Mouse (Mus musculus) lung, adult 10 weeks (tissue): ENCODE results near the gene Tnfaip8l1. TPM values are rescaled to one million over a fixed set of nuclear protein-coding genes. Genes with fewer than 3 reads are reported as not detected.

Source experiments
- polyA plus RNA-seq: library from polyadenylated mRNA; stranded (reverse); fragments of 350-450 nt; fragmentation: Illumina TruSeq; extraction: RNeasy Lipid Tissue Mini Kit (QIAGEN cat#74804); gene quantifications from one replicate; pipeline ENCODE4 v1.2.3, GENCODE M21; 2014; ENCODE audit warnings: low read depth, low replicate concordance; ENCODE audit not compliant: insufficient read depth

The Tnfaip8l1 gene
- 1.7 TPM for polyA plus RNA-seq

DNA sequence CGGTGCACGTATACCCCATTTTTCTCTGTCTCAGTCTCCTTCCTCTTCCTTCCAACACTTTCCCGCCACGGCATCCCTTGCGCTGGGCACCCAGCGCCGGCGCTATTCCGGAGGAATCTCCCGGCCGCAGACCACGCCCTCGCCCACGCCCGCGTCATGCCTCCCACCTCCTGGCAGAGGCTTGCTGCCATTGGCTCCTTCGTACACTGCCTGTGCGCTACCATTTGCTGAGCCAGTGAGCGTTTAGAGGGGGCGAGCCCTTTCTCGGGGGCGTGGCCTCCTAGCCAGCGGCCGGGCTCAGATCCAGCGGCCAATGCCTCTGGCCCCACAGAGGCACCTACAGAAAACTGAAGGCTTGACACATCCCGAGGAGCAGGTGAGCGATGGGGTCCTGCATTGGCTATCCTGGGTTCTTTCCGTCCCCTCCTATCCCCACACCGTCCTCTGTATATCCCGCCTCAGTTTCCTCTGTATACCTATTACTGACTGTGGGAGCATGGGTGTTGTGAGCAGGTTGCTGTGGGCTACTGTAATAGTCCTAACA is at the start of gene Tnfaip8l1:
Gene Tnfaip8l1 (plus strand): TSS at position 247 of the 544 bp plus-strand sequence.

DNA sequence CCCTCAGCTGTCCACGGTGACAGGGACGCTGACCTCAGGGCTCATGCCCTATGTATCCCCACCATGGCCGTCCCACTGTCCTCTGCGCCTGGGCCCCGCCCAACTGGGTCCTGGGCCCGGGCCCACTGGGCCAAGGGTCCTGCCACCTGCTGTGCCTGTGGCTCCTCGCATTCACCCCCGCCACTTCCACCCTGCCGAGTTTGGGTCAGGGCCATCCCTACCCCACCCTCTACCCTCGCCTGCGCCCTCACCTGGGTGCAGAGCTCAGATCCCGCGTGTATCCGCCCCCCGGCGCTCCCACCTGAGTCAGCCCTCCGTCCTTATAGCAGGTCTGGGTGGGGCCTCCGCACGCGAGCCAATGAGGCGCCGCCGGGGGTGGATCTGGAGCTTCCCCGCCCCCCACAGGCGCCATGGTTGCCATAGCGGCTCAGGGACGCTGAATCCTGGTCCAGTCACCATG is 45.0 kb upstream of the Tnfaip8l1 start, which contains the start of gene Plin5:
Gene Plin5 (minus strand): TSS at position 346 of the 460 bp plus-strand sequence.

DNA sequence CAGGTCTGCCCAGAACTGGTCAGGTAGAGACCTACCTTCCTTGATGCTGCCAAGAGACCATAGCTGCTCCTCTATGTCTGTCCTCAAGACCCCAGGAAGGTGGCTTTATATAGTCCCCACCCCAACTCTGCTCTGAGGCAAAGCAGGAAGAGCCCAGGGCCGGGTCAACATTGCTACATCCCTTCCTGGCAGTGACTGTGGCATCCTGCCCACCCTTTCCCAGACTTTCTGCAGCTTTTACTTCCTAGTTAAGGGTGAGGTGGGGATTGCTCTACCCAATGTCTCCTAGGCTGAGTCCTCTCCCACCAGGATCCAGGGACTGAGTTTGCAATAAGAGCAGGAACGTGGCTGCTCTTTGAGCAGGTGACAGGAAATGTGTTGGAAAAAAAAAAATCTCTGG is 40.5 kb upstream of the Tnfaip8l1 start, which contains the start of gene Lrg1:
Gene Lrg1 (minus strand): TSS at position 176 of the 400 bp plus-strand sequence.

DNA sequence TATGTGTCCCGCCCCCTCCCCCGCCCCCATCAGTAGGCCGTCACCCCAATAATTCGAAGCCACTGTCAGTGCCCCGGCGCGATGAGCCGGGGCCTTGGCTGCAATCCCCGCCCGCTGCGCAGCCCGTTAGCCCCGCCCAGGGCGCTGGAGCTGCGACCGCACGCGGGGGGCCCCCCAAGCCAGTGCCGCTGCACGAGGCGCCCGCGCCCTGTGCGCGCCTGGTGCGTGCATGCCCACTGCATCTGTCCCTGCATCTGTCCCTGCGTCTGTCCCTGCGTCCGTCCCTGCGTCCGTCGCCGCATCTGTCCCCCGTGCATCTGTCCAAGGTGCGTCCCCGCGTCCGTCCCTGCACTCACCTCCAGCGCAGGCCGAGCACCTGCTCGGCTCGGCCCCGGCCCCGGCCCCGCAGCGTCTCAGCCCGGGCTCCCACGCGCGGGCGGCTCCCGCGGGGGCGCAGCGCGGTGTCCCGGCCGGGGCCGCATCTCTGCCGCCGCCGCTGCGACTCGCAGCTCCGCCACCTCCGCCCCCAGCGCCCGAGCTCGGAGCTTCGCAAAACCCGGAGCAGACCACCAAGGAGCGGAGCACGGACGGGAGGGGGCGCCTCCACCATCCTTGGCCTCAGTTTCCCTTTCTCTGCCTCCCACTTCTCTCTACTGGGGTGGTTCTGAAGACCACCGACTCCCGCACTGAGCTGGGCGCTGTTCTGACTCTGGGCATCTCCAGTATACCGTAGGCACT is 22.2 kb upstream of the Tnfaip8l1 start, which contains the start of gene Sema6b:
Gene Sema6b (minus strand): TSS at position 486 of the 738 bp plus-strand sequence.

DNA sequence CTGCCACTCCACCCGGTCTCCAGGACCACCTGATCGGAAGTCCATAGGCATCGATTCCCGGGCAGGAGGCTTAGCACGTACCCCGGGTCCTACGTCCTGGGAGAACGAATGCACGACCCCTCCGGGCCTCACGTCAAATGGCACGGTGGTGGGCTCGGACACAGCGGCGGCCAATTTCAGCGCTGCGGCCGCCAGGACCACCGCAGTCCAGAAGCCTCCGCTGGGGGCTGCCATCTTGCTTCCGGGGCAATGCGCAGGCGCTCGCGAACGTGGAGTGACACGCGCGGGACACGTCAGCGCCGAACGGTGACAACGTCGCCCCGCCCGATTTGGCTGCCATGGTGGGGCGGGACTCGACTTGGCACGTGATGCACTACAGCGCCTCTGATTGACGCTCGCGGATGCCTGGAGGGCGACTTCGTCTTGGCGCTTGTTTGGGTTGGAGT is 21.4 kb downstream of the Tnfaip8l1 start, which contains the start of gene Mydgf:
Gene Mydgf (minus strand): TSS at position 263 of the 446 bp plus-strand sequence.

DNA sequence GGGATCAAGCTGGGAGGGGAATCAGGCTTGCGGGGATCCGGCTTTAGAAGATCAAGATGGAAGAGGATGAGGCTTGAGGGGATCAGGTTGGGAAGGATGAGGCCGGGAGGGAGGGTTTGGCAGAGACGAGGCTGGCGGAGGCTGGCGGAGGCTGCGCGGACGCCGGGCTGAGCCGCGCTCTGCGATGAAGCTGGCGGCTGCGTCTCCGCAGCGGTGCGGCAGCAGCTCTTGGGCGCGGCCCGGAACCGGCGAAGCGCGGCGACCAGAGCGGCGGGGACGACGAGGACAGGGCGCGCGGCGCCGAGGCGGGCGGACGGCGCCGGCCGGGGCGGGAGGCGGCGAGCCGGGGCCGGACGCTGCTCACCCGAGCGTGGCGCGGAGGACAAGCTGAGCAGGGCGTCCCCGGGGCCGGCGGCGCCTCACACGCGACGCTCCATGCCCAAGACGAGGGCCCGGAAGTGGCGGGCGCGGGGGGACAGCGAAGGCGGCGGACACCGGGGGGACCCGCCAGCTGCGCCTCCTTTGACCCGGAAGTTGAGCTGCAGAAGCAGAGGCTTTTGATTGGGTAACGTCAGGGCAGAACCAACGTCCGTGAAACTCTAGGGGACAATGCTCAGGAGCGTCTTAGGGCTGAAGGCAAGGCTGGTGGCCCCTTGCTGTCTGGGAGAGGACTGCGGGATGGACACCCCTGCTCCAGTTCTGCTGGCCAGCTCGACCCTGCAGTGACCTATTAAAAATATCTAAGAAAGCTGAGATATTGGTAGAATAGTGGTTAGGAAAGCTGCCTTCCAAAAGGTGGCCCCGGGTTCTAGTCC is 56.3 kb downstream of the Tnfaip8l1 start, which contains the start of gene Dpp9:
Gene Dpp9 (minus strand): TSS at position 529 of the 815 bp plus-strand sequence.

Other genes with a start within 250 kb of the Tnfaip8l1 start
- gene Zfp119b, start 213.0 kb upstream of the Tnfaip8l1 start, polyA plus RNA-seq, result 6.3 TPM
- gene Ebi3, start 209.8 kb upstream of the Tnfaip8l1 start, polyA plus RNA-seq, result 3.7 TPM
- gene Yju2, start 203.4 kb upstream of the Tnfaip8l1 start, polyA plus RNA-seq, result 11.8 TPM
- 0.27 TPM for gene Shd, start 192.0 kb upstream of the Tnfaip8l1 start, polyA plus RNA-seq
- gene Fsd1, start 176.0 kb upstream of the Tnfaip8l1 start, polyA plus RNA-seq, result not detected
- 24.8 TPM for gene Stap2, start 156.9 kb upstream of the Tnfaip8l1 start, polyA plus RNA-seq
- gene Mpnd, start 156.8 kb upstream of the Tnfaip8l1 start, polyA plus RNA-seq, result 46.4 TPM
- gene Sh3gl1, start 125.8 kb upstream of the Tnfaip8l1 start, polyA plus RNA-seq, result 29.8 TPM
- gene Chaf1a, start 122.0 kb upstream of the Tnfaip8l1 start, polyA plus RNA-seq, result 1.4 TPM
- gene Ubxn6, start 87.4 kb upstream of the Tnfaip8l1 start, polyA plus RNA-seq, result 44.7 TPM
- gene Hdgfl2, start 82.8 kb upstream of the Tnfaip8l1 start, polyA plus RNA-seq, result 35.9 TPM
- 8.1 TPM for gene Plin4, start 52.7 kb upstream of the Tnfaip8l1 start, polyA plus RNA-seq
- gene Plin5, start 44.9 kb upstream of the Tnfaip8l1 start, polyA plus RNA-seq, result 2.9 TPM
- gene Lrg1, start 40.5 kb upstream of the Tnfaip8l1 start, polyA plus RNA-seq, result 77.3 TPM
- 3.0 TPM for gene Sema6b, start 22.1 kb upstream of the Tnfaip8l1 start, polyA plus RNA-seq
- 53.7 TPM for gene Mydgf, start 21.4 kb downstream of the Tnfaip8l1 start, polyA plus RNA-seq
- gene Dpp9, start 56.4 kb downstream of the Tnfaip8l1 start, polyA plus RNA-seq, result 16.6 TPM
- gene Fem1a, start 94.3 kb downstream of the Tnfaip8l1 start, polyA plus RNA-seq, result 9.4 TPM
- gene Ticam1, start 114.3 kb downstream of the Tnfaip8l1 start, polyA plus RNA-seq, result 6.8 TPM
- 22.8 TPM for gene Plin3, start 130.4 kb downstream of the Tnfaip8l1 start, polyA plus RNA-seq
- not detected for gene Arrdc5, start 137.8 kb downstream of the Tnfaip8l1 start, polyA plus RNA-seq
- gene Uhrf1, start 140.8 kb downstream of the Tnfaip8l1 start, polyA plus RNA-seq, result 1.3 TPM
- gene Kdm4b, start 163.6 kb downstream of the Tnfaip8l1 start, polyA plus RNA-seq, result 10.1 TPM